Mouse (Mus musculus) bone marrow, adult 2 months (tissue): ENCODE measurements around the gene Ints12.

Experiments used
- CTCF ChIP-seq: fragments of 200-500 bp; IDR thresholded peaks from 2 replicates; pipeline ENCODE4 v1.5.1; 2011; ENCODE audit warnings: low read length, control low read depth; ENCODE audit not compliant: control insufficient read depth, insufficient read depth
- POLR2A ChIP-seq: fragments of 200-500 bp; IDR thresholded peaks from 2 replicates; pipeline ENCODE4 v1.6.1; 2011; ENCODE audit warnings: low read depth, mild to moderate bottlenecking, control low read depth, low read length, borderline replicate concordance; ENCODE audit not compliant: control insufficient read depth

DNA sequence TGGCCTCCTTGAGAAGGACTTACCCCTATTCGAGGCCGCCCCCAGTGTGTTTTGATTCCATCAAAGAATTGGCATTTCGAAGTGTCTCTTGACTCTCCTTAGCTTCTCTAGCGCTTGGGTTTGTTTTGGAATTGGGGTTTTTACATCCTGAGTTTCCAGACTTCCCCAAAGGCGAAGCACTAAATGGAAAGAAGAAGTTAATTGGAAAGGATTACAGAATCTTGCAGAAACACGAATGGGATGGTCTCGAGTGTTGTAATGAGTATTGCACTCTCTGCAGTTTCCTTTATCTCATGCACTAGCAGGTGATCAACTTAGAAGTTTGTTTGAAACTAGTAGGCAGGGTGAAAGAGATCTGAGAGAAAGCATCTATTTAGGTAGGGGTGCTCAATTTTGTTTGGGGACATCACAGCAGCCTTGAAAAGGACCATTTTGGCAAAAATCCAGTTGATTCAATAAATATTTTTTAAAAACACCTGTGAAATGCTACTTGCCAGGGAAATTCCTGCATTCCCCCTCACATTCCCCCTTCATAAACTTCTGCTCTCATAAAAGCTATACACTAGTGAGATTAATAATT lies 724 bp downstream of the Ints12 start:
- TF ChIP-seq CTCF = no peak
- TF ChIP-seq POLR2A = no peak
